Mouse (Mus musculus): Measurements from ENCODE around the gene Zfp513. TPM values are rescaled to one million over a fixed set of nuclear protein-coding genes. Genes with fewer than 3 reads are reported as not detected.
"Not testable (repeated sequence)": the region's sequence is repeated elsewhere in the genome, so short reads cannot be mapped to it uniquely, and the experiment has no call there.

Zfp513 gene
- polyA plus RNA-seq, 1 experiment from 2014 or later: 6.5 TPM

- 16% methylated on average over 11 of the region's 11 CpGs for WGBS
- Histone ChIP-seq H3K4me2 (peak overlapping the region; percentile 85), H3K27me3 (ENCODE audit: control insufficient read depth, insufficient read depth, low read length) (no peaks in the 10 kb centered on the region), H3K9me3 (ENCODE audit: control insufficient read depth, low read length) (no peaks in the 10 kb centered on the region), H3K9ac (ENCODE audit: low read length) (peak overlapping the region; percentile 91), H3K27ac (ENCODE audit: low read depth, low read length) (peak overlapping the region; percentile 91), H3K4me3 (ENCODE audit: low read depth, low read length) (peak overlapping the region; percentile 96), H3K4me1 (ENCODE audit: control insufficient read depth, insufficient read depth, low read length) (peaks cover 8% of the 10 kb centered on the region; the same call in 1 of the 2 replicates), H3K36me3 (ENCODE audit: control insufficient read depth, insufficient read depth, low read length) (no peaks in the 10 kb centered on the region)
- ATAC-seq (ENCODE audit: low FRiP score) (0 out of 2 replicates have a peak, but pooled peaks have one; percentile 0), DNase-seq (ENCODE audit: low spot score, missing footprints) (peak; percentile 88)
Observed at GRCm38 (mm10) chr5:31221304-31221945, 19.3 kb upstream of the Zfp513 start.

- H3K27me3 ChIP-seq (ENCODE audit: control insufficient read depth, insufficient read depth, low read length): no peaks in the 10 kb centered on the region
- ATAC-seq (ENCODE audit: low FRiP score) (peak; percentile 95), DNase-seq (ENCODE audit: low spot score, missing footprints) (peak; percentile 100)
- H3K4me1 ChIP-seq (ENCODE audit: control insufficient read depth, insufficient read depth, low read length): peaks cover 8% of the 10 kb centered on the region; the same call in 1 of the 2 replicates
- peak within 1 kb of the TSS; percentile 85 for H3K4me2 ChIP-seq
- H3K9me3 ChIP-seq (ENCODE audit: control insufficient read depth, low read length): no peaks in the 10 kb centered on the region
- peak within 1 kb of the TSS; percentile 91 for H3K9ac ChIP-seq (ENCODE audit: low read length)
- no peaks in the 10 kb centered on the region for H3K36me3 ChIP-seq (ENCODE audit: control insufficient read depth, insufficient read depth, low read length)
- H3K27ac ChIP-seq (ENCODE audit: low read depth, low read length): peak within 1 kb of the TSS; percentile 91
- WGBS: under 1% methylated on average over 70 of the region's 70 CpGs
- H3K4me3 ChIP-seq (ENCODE audit: low read depth, low read length): peak within 1 kb of the TSS; percentile 96
Observed at GRCm38 (mm10) chr5:31220448-31221303, 18.6 kb upstream of the Zfp513 start, which contains the start of gene Ppm1g. Gene Ppm1g, minus strand, starts transcription at chr5:31220687.

- Histone ChIP-seq H3K27ac (ENCODE audit: low read depth, low read length) (peak overlapping the region; percentile 91), H3K27me3 (ENCODE audit: control insufficient read depth, insufficient read depth, low read length) (no peaks in the 10 kb centered on the region), H3K4me2 (peak overlapping the region; percentile 85), H3K9me3 (ENCODE audit: control insufficient read depth, low read length) (no peaks in the 10 kb centered on the region), H3K9ac (ENCODE audit: low read length) (peak overlapping the region; percentile 91), H3K4me3 (ENCODE audit: low read depth, low read length) (peak overlapping the region; percentile 96), H3K4me1 (ENCODE audit: control insufficient read depth, insufficient read depth, low read length) (peaks cover 8% of the 10 kb centered on the region; the same call in 1 of the 2 replicates), H3K36me3 (ENCODE audit: control insufficient read depth, insufficient read depth, low read length) (no peaks in the 10 kb centered on the region)
- WGBS: under 1% methylated on average over 40 of the region's 40 CpGs
- ATAC-seq (ENCODE audit: low FRiP score) (peak; percentile 81; the same call in 1 of the 2 replicates), DNase-seq (ENCODE audit: low spot score, missing footprints) (peak; percentile 95)
Observed at GRCm38 (mm10) chr5:31219911-31220447, 17.9 kb upstream of the Zfp513 start.

- H3K27me3 ChIP-seq (ENCODE audit: control insufficient read depth, insufficient read depth, low read length): no peaks in the 10 kb centered on the region
- H3K4me3 ChIP-seq (ENCODE audit: low read depth, low read length): peak overlapping the region; percentile 96
- H3K4me1 ChIP-seq (ENCODE audit: control insufficient read depth, insufficient read depth, low read length): peaks cover 8% of the 10 kb centered on the region; the same call in 1 of the 2 replicates
- H3K36me3 ChIP-seq (ENCODE audit: control insufficient read depth, insufficient read depth, low read length): no peaks in the 10 kb centered on the region
- no peaks in the 10 kb centered on the region for H3K9me3 ChIP-seq (ENCODE audit: control insufficient read depth, low read length)
- DNase-seq (ENCODE audit: low spot score, missing footprints) (no peak), ATAC-seq (ENCODE audit: low FRiP score) (no peak)
- peak overlapping the region; percentile 85 for H3K4me2 ChIP-seq
- no peak overlapping the region; the same call in 1 of the 2 replicates for H3K27ac ChIP-seq (ENCODE audit: low read depth, low read length)
- peak overlapping the region; percentile 91 for H3K9ac ChIP-seq (ENCODE audit: low read length)
- WGBS: 2% methylated on average over 11 of the region's 11 CpGs
Observed at GRCm38 (mm10) chr5:31219474-31219873, 17.4 kb upstream of the Zfp513 start.

- Histone ChIP-seq H3K36me3 (ENCODE audit: control insufficient read depth, insufficient read depth, low read length) (no peaks in the 10 kb centered on the region), H3K4me3 (ENCODE audit: low read depth, low read length) (peak overlapping the region; percentile 17), H3K9ac (ENCODE audit: low read length) (no peak overlapping the region), H3K4me1 (ENCODE audit: control insufficient read depth, insufficient read depth, low read length) (peaks cover 8% of the 10 kb centered on the region; the same call in 1 of the 2 replicates), H3K27ac (ENCODE audit: low read depth, low read length) (no peak overlapping the region), H3K9me3 (ENCODE audit: control insufficient read depth, low read length) (no peaks in the 10 kb centered on the region), H3K4me2 (peak overlapping the region; percentile 85), H3K27me3 (ENCODE audit: control insufficient read depth, insufficient read depth, low read length) (no peaks in the 10 kb centered on the region)
- no peak for ATAC-seq (ENCODE audit: low FRiP score)
- WGBS: 6% methylated on average over 2 of the region's 2 CpGs
- DNase-seq (ENCODE audit: low spot score, missing footprints): peak; percentile 88
Observed at GRCm38 (mm10) chr5:31219070-31219469, 17.0 kb upstream of the Zfp513 start.

- DNase-seq (ENCODE audit: low spot score, missing footprints) (no peak), ATAC-seq (ENCODE audit: low FRiP score) (no peak)
- no peaks in the 10 kb centered on the region for H3K27me3 ChIP-seq (ENCODE audit: control insufficient read depth, insufficient read depth, low read length)
- H3K4me3 ChIP-seq (ENCODE audit: low read depth, low read length): no peak overlapping the region
- H3K4me2 ChIP-seq: no peak overlapping the region
- WGBS: 65% methylated on average over 7 of the region's 7 CpGs
- no peaks in the 10 kb centered on the region for H3K9me3 ChIP-seq (ENCODE audit: control insufficient read depth, low read length)
- peaks cover 8% of the 10 kb centered on the region; the same call in 1 of the 2 replicates for H3K4me1 ChIP-seq (ENCODE audit: control insufficient read depth, insufficient read depth, low read length)
- H3K27ac ChIP-seq (ENCODE audit: low read depth, low read length): no peak overlapping the region
- no peak overlapping the region for H3K9ac ChIP-seq (ENCODE audit: low read length)
- no peaks in the 10 kb centered on the region for H3K36me3 ChIP-seq (ENCODE audit: control insufficient read depth, insufficient read depth, low read length)
Observed at GRCm38 (mm10) chr5:31218294-31218693, 16.2 kb upstream of the Zfp513 start.

GRCm38 (mm10) chr5:31216554-31216953 lies 14.5 kb upstream of the Zfp513 start:
- ATAC-seq (ENCODE audit: low FRiP score): not testable (repeated sequence)

GRCm38 (mm10) chr5:31204421-31204820 lies 2.3 kb upstream of the Zfp513 start:
- DNase-seq (ENCODE audit: low spot score, missing footprints): peak; percentile 37
- H3K4me3 ChIP-seq (ENCODE audit: low read depth, low read length): no peak overlapping the region
- H3K27ac ChIP-seq (ENCODE audit: low read depth, low read length): no peak overlapping the region
- peaks cover 19% of the 10 kb centered on the region for H3K36me3 ChIP-seq (ENCODE audit: control insufficient read depth, insufficient read depth, low read length)
- 93% methylated on average over 6 of the region's 6 CpGs for whole genome bisulfite sequencing
- peaks cover 4% of the 10 kb centered on the region for H3K9me3 ChIP-seq (ENCODE audit: control insufficient read depth, low read length)
- no peak overlapping the region for H3K9ac ChIP-seq (ENCODE audit: low read length)
- no peak overlapping the region for H3K4me2 ChIP-seq
- ATAC-seq (ENCODE audit: low FRiP score): no peak
- peaks cover 12% of the 10 kb centered on the region for H3K4me1 ChIP-seq (ENCODE audit: control insufficient read depth, insufficient read depth, low read length)
- no peaks in the 10 kb centered on the region for H3K27me3 ChIP-seq (ENCODE audit: control insufficient read depth, insufficient read depth, low read length)

More at GRCm38 (mm10) chr5:31216554-31216953, 14.5 kb upstream of the Zfp513 start:
- H3K4me3 ChIP-seq (ENCODE audit: low read depth, low read length); H3K9me3 ChIP-seq (ENCODE audit: control insufficient read depth, low read length); H3K36me3 ChIP-seq (ENCODE audit: control insufficient read depth, insufficient read depth, low read length); H3K27me3 ChIP-seq (ENCODE audit: control insufficient read depth, insufficient read depth, low read length); H3K4me2 ChIP-seq; DNase-seq (ENCODE audit: low spot score, missing footprints); H3K9ac ChIP-seq (ENCODE audit: low read length); H3K4me1 ChIP-seq (ENCODE audit: control insufficient read depth, insufficient read depth, low read length); H3K27ac ChIP-seq (ENCODE audit: low read depth, low read length): not testable (repeated sequence)
- WGBS: 91% methylated on average over 6 of the region's 6 CpGs
